Mouse (Mus musculus): ENCODE measurements around the gene Mthfd1l.
A peak's percentile ranks its signal among the peaks of the same experiment; 100 is the strongest.
"Not testable (repeated sequence)": the region's sequence is repeated elsewhere in the genome, so short reads cannot be mapped to it uniquely, and the experiment has no call there.

Mthfd1l gene

GRCm38 (mm10) chr10:4046496-4046895 lies 73.6 kb downstream of the Mthfd1l start:
- no peak for DNase-seq (ENCODE audit: low read depth)

GRCm38 (mm10) chr10:4047666-4048065 lies 74.7 kb downstream of the Mthfd1l start:
- no peak for DNase-seq (ENCODE audit: low read depth)

- no peak for DNase-seq (ENCODE audit: low read depth)
Observed at GRCm38 (mm10) chr10:4050236-4050635, 77.3 kb downstream of the Mthfd1l start.

- no peak for DNase-seq (ENCODE audit: low read depth)
Observed at GRCm38 (mm10) chr10:4052711-4053110, 79.8 kb downstream of the Mthfd1l start.

- no peak for DNase-seq (ENCODE audit: low read depth)
Observed at GRCm38 (mm10) chr10:4053278-4054061, 80.6 kb downstream of the Mthfd1l start.

- no peak for DNase-seq (ENCODE audit: low read depth)
Observed at GRCm38 (mm10) chr10:4054589-4054988, 81.7 kb downstream of the Mthfd1l start.

- DNase-seq (ENCODE audit: low read depth), result no peak
Observed at GRCm38 (mm10) chr10:4057397-4057796, 84.5 kb downstream of the Mthfd1l start.

- no peak for DNase-seq (ENCODE audit: low read depth)
Observed at GRCm38 (mm10) chr10:4057832-4058231, 84.9 kb downstream of the Mthfd1l start.

- no peak for DNase-seq (ENCODE audit: low read depth)
Observed at GRCm38 (mm10) chr10:4061071-4061987, 88.4 kb downstream of the Mthfd1l start.

- DNase-seq (ENCODE audit: low read depth), result no peak
Observed at GRCm38 (mm10) chr10:4063537-4063936, 90.6 kb downstream of the Mthfd1l start.

- no peak for DNase-seq (ENCODE audit: low read depth)
Observed at GRCm38 (mm10) chr10:4065295-4066084, 92.6 kb downstream of the Mthfd1l start.

- no peak for DNase-seq (ENCODE audit: low read depth)
Observed at GRCm38 (mm10) chr10:4069258-4069826, 96.4 kb downstream of the Mthfd1l start.

GRCm38 (mm10) chr10:4070061-4070460 lies 97.1 kb downstream of the Mthfd1l start:
- no peak for DNase-seq (ENCODE audit: low read depth)

- no peak for DNase-seq (ENCODE audit: low read depth)
Observed at GRCm38 (mm10) chr10:4071069-4071844, 98.3 kb downstream of the Mthfd1l start.

- DNase-seq (ENCODE audit: low read depth), result no peak
Observed at GRCm38 (mm10) chr10:4071845-4072345, 99.0 kb downstream of the Mthfd1l start.

GRCm38 (mm10) chr10:4072491-4072890 lies 99.6 kb downstream of the Mthfd1l start:
- DNase-seq (ENCODE audit: low read depth), result not testable (repeated sequence)

GRCm38 (mm10) chr10:4078220-4078840 lies 105.4 kb downstream of the Mthfd1l start:
- DNase-seq (ENCODE audit: low read depth), result no peak

- peak; percentile 40 for DNase-seq (ENCODE audit: low read depth)
Observed at GRCm38 (mm10) chr10:4078979-4079630, 106.2 kb downstream of the Mthfd1l start.

GRCm38 (mm10) chr10:4079643-4080244 lies 106.8 kb downstream of the Mthfd1l start:
- DNase-seq (ENCODE audit: low read depth), result peak; percentile 46
